Comparison of ENCODE assay signal across 9 mouse cellular contexts in genomic region chr7:16155132-16155872, GRCm38 (mm10). TPM values are rescaled to one million over a fixed set of nuclear protein-coding genes. Genes with fewer than 3 reads are reported as not detected.
DNase-seq lines count a peak whose midpoint lies in the region; ATAC-seq and TF ChIP-seq lines count a peak whose summit lies in the region.
"Had no signal": no experiment of that assay in that cellular context is flagged by ENCODE, and none has a peak within 500 bp of the region (broad histone marks: within the 10 kb centered on the region; RNA-seq: fewer than 3 reads in every experiment).

No protein-coding gene starts in this region.

- H3K4me3 ChIP-seq in forebrain, embryonic 16.5 days (replicated peaks; ENCODE audit: low read length), result no peak overlapping the region
- H3K4me3 ChIP-seq in forebrain, embryonic 12.5 days (replicated peaks), result no peak overlapping the region
- H3K4me3 ChIP-seq in myocyte, result no peak overlapping the region

- no peaks in the 10 kb centered on the region for H3K36me3 ChIP-seq in forebrain, embryonic 16.5 days (ENCODE audit: control insufficient read depth, insufficient read depth)
- 0 out of 2 replicates have a peak, but pooled peaks cover 8% of the 10 kb centered on the region for H3K36me3 ChIP-seq in forebrain, embryonic 12.5 days (replicated peaks)
- no peaks in the 10 kb centered on the region for H3K36me3 ChIP-seq in myocyte (ENCODE audit: control insufficient read depth, insufficient read depth)

- H3K4me2 ChIP-seq in forebrain, embryonic 16.5 days (ENCODE audit: low read length), result no peak overlapping the region
- H3K4me2 ChIP-seq in forebrain, embryonic 12.5 days, result no peak overlapping the region
- H3K4me2 ChIP-seq in myocyte (ENCODE audit: low read depth), result peak overlapping the region; percentile 30

- H3K79me2 ChIP-seq in myocyte (ENCODE audit: control insufficient read depth, insufficient read depth), result no peaks in the 10 kb centered on the region

- H3K9ac ChIP-seq in forebrain, embryonic 16.5 days (replicated peaks; ENCODE audit: low read depth, low read length), result no peak overlapping the region
- no peak overlapping the region for H3K9ac ChIP-seq in forebrain, embryonic 12.5 days

- H3K27me3 ChIP-seq in forebrain, embryonic 16.5 days (replicated peaks; ENCODE audit: control insufficient read depth, insufficient read depth, low read length), result peaks cover 2% of the 10 kb centered on the region; the same call in 1 of the 2 replicates
- H3K27me3 ChIP-seq in forebrain, embryonic 12.5 days, result peaks cover 30% of the 10 kb centered on the region
- H3K27me3 ChIP-seq in myocyte (ENCODE audit: control insufficient read depth, insufficient read depth, insufficient read length), result no peaks in the 10 kb centered on the region

- WGBS in forebrain, embryonic 16.5 days, result 59% methylated on average over 9 of the region's 9 CpGs
- 79% methylated on average over 9 of the region's 9 CpGs for WGBS in forebrain, embryonic 12.5 days

- peak; percentile 52 for ATAC-seq in forebrain, embryonic 16.5 days
- no peak for ATAC-seq in forebrain, embryonic 12.5 days (ENCODE audit: low FRiP score)

- no peak overlapping the region for H3K27ac ChIP-seq in forebrain, embryonic 16.5 days (ENCODE audit: low read length)
- H3K27ac ChIP-seq in forebrain, embryonic 12.5 days, result no peak overlapping the region

- no peaks in the 10 kb centered on the region for H3K9me3 ChIP-seq in forebrain, embryonic 16.5 days (ENCODE audit: control insufficient read depth, low read length)
- H3K9me3 ChIP-seq in forebrain, embryonic 12.5 days, result no peaks in the 10 kb centered on the region

- H3ac ChIP-seq in myocyte (ENCODE audit: control insufficient read depth, insufficient read length), result no peak overlapping the region

- no peak for TF ChIP-seq POLR2A in myocyte (IDR thresholded peaks at IDR 0.05; ENCODE audit: insufficient read length, low read depth)

- H3K4me1 ChIP-seq in forebrain, embryonic 16.5 days (replicated peaks; ENCODE audit: control insufficient read depth, insufficient read depth, low read length), result peaks cover 13% of the 10 kb centered on the region
- H3K4me1 ChIP-seq in forebrain, embryonic 12.5 days, result peaks cover 10% of the 10 kb centered on the region

- peak; percentile 30 for DNase-seq in ovary, adult 18-20 months (ENCODE audit: low spot score)
- DNase-seq in ovary, postnatal 14 days (ENCODE audit: low spot score), result no peak
- peak; percentile 28 for DNase-seq in fat pad, adult 2 months (ENCODE audit: extremely low read depth, low read depth, low spot score)
- no peak for DNase-seq in MN1 (ENCODE audit: low spot score)
- no peak for DNase-seq in kidney, postnatal 14 days
- DNase-seq: kidney, postnatal 4 days had no signal

TF ChIP-seq in myocyte, 11 proteins besides CTCF, POLR2A, EP300 and RAD21:
- TF ChIP-seq MYOG (IDR thresholded peaks at IDR 0.05; ENCODE audit: control insufficient read depth in 1 of 3, insufficient read depth in 1 of 3, insufficient read length in 2 of 3, low read depth in 2 of 3) (no peak), MYOD1 (IDR thresholded peaks at IDR 0.05; ENCODE audit: control insufficient read depth in 1 of 3, insufficient read length in 2 of 3, low read depth in 2 of 3) (no peak), MAX (IDR thresholded peaks at IDR 0.05; ENCODE audit: low read depth) (no peak), USF1 (IDR thresholded peaks at IDR 0.05; ENCODE audit: low read depth) (no peak), SRF (IDR thresholded peaks at IDR 0.05; ENCODE audit: control insufficient read depth, insufficient read length, low read depth) (no peak), CEBPB (IDR thresholded peaks at IDR 0.05; ENCODE audit: insufficient read depth, poor library complexity, severe bottlenecking) (no peak), E2F4 (IDR thresholded peaks at IDR 0.05; ENCODE audit: insufficient read depth) (no peak), TCF12 (IDR thresholded peaks at IDR 0.05; ENCODE audit: insufficient read depth, poor library complexity, severe bottlenecking) (no peak), TCF3 (IDR thresholded peaks at IDR 0.05; ENCODE audit: insufficient read length, low read depth) (no peak), REST (IDR thresholded peaks at IDR 0.05; ENCODE audit: insufficient read depth, insufficient read length) (no peak), POLR2AphosphoS2 (IDR thresholded peaks at IDR 0.05; ENCODE audit: insufficient read length, low read depth) (no peak)

RNA-seq across cellular contexts. Expression of gene Meis3, which starts 19.6 kb away (rescaled TPM):
- polyA plus RNA-seq in forebrain, embryonic 16.5 days (2015; fragmentation: Nextera tagmentation; extraction: Ambion mirVana), result 99.6 and 118 TPM in 2 replicates
- 91.2 and 94.9 TPM in 2 replicates for polyA plus RNA-seq in forebrain, embryonic 12.5 days (2016; fragmentation: Nextera tagmentation; extraction: Ambion mirVana)
- polyA plus RNA-seq in myocyte (2012; fragmentation: generic; extraction: Trizol), result 2.2 TPM

RNA-seq across cellular contexts. Expression of gene Slc8a2, which starts 25.7 kb away (rescaled TPM):
- polyA plus RNA-seq in forebrain, embryonic 16.5 days (2015; fragmentation: Nextera tagmentation; extraction: Ambion mirVana), result 0.72 and 1.1 TPM in 2 replicates
- 0.49 and 0.66 TPM in 2 replicates for polyA plus RNA-seq in forebrain, embryonic 12.5 days (2016; fragmentation: Nextera tagmentation; extraction: Ambion mirVana)
- 0.02 TPM for polyA plus RNA-seq in myocyte (2012; fragmentation: generic; extraction: Trizol)

RNA-seq across cellular contexts. Expression of gene Kptn, which starts 35.6 kb away (rescaled TPM):
- polyA plus RNA-seq in forebrain, embryonic 16.5 days (2015; fragmentation: Nextera tagmentation; extraction: Ambion mirVana), result 40.9 and 53.2 TPM in 2 replicates
- polyA plus RNA-seq in forebrain, embryonic 12.5 days (2016; fragmentation: Nextera tagmentation; extraction: Ambion mirVana), result 24.6 and 29.4 TPM in 2 replicates
- polyA plus RNA-seq in myocyte (2012; fragmentation: generic; extraction: Trizol), result 16.4 TPM

RNA-seq across cellular contexts. Expression of gene Napa, which starts 57.0 kb away (rescaled TPM):
- 197 and 220 TPM in 2 replicates for polyA plus RNA-seq in forebrain, embryonic 16.5 days (2015; fragmentation: Nextera tagmentation; extraction: Ambion mirVana)
- polyA plus RNA-seq in forebrain, embryonic 12.5 days (2016; fragmentation: Nextera tagmentation; extraction: Ambion mirVana), result 150 and 156 TPM in 2 replicates
- polyA plus RNA-seq in myocyte (2012; fragmentation: generic; extraction: Trizol), result 193 TPM

Comparison
In these comparisons a context has a peak if more than half of its experiments do, and no peak if none do; other contexts are left out.
1. DNase-seq: peak in ovary, adult 18-20 months (single experiment) and fat pad, adult 2 months (single experiment); none in ovary, postnatal 14 days (single experiment), MN1 (single experiment) and kidney, postnatal 14 days (single experiment).
2. RNA of gene Meis3, which starts 19.6 kb away (polyA plus RNA-seq): 99.6 to 118 TPM in forebrain, embryonic 16.5 days and 91.2 to 94.9 TPM in forebrain, embryonic 12.5 days; 2.2 TPM in myocyte (single experiment); every median in the first group is over 10 times any median in the second.